Mouse (Mus musculus): ENCODE data around the gene Pou3f3.

The Pou3f3 gene

GRCm38 (mm10) chr1:42695578-42695915, at the start of gene Pou3f3:
TSS of gene Pou3f3 (plus strand) at chr1:42695768.
- no peak for DNase-seq (ENCODE audit: low spot score)

GRCm38 (mm10) chr1:42648366-42648935, 47.1 kb upstream of the Pou3f3 start:
- DNase-seq (ENCODE audit: low spot score) = no peak

GRCm38 (mm10) chr1:42651461-42651860, 44.1 kb upstream of the Pou3f3 start:
- DNase-seq (ENCODE audit: low spot score) = no peak

GRCm38 (mm10) chr1:42667546-42667945, 28.0 kb upstream of the Pou3f3 start:
- DNase-seq (ENCODE audit: low spot score) = no peak

- no peak for DNase-seq (ENCODE audit: low spot score)
These were observed 14.9 kb upstream of the Pou3f3 start for GRCm38 (mm10) chr1:42680673-42681072.

- DNase-seq (ENCODE audit: low spot score) = no peak
These were observed 13.8 kb upstream of the Pou3f3 start for GRCm38 (mm10) chr1:42681762-42682161.

- DNase-seq (ENCODE audit: low spot score) = no peak
These were observed 11.7 kb upstream of the Pou3f3 start for GRCm38 (mm10) chr1:42683861-42684260.

GRCm38 (mm10) chr1:42684345-42684744, 11.2 kb upstream of the Pou3f3 start:
- no peak for DNase-seq (ENCODE audit: low spot score)

GRCm38 (mm10) chr1:42684783-42685182, 10.8 kb upstream of the Pou3f3 start:
- no peak for DNase-seq (ENCODE audit: low spot score)

GRCm38 (mm10) chr1:42685321-42685960, 10.1 kb upstream of the Pou3f3 start:
- no peak for DNase-seq (ENCODE audit: low spot score)

GRCm38 (mm10) chr1:42686194-42687131, 9.1 kb upstream of the Pou3f3 start:
- DNase-seq (ENCODE audit: low spot score) = no peak

- DNase-seq (ENCODE audit: low spot score) = no peak
These were observed 8.3 kb upstream of the Pou3f3 start for GRCm38 (mm10) chr1:42687271-42687670.

GRCm38 (mm10) chr1:42687756-42688540, 7.6 kb upstream of the Pou3f3 start:
- no peak for DNase-seq (ENCODE audit: low spot score)

- DNase-seq (ENCODE audit: low spot score) = no peak
These were observed 6.9 kb upstream of the Pou3f3 start for GRCm38 (mm10) chr1:42688541-42689125.

GRCm38 (mm10) chr1:42690024-42690575, 5.5 kb upstream of the Pou3f3 start:
- DNase-seq (ENCODE audit: low spot score) = no peak

- no peak for DNase-seq (ENCODE audit: low spot score)
These were observed 4.1 kb upstream of the Pou3f3 start for GRCm38 (mm10) chr1:42691202-42692170.

- DNase-seq (ENCODE audit: low spot score) = no peak
These were observed 3.3 kb upstream of the Pou3f3 start for GRCm38 (mm10) chr1:42692221-42692620.

GRCm38 (mm10) chr1:42693101-42693715, 2.4 kb upstream of the Pou3f3 start:
- no peak for DNase-seq (ENCODE audit: low spot score)

GRCm38 (mm10) chr1:42693852-42694251, 1.7 kb upstream of the Pou3f3 start:
- DNase-seq (ENCODE audit: low spot score) = no peak

- DNase-seq (ENCODE audit: low spot score) = no peak
These were observed 1.3 kb upstream of the Pou3f3 start for GRCm38 (mm10) chr1:42694290-42694664.

Data from urinary bladder, postnatal 10 days (tissue).